Mouse (Mus musculus) spleen, adult 2 months (tissue): ENCODE data around the gene Sf3b6.

Experiments used
- CTCF ChIP-seq: fragments of 200-500 bp; IDR thresholded peaks from 2 replicates; pipeline ENCODE4 v1.5.1; 2011; ENCODE audit warnings: mild to moderate bottlenecking, inconsistent platforms; ENCODE audit not compliant: insufficient read depth, insufficient read length, insufficient replicate concordance; ENCODE audit errors: extremely low read depth
- POLR2A ChIP-seq: fragments of 200-500 bp; IDR thresholded peaks from 2 replicates; pipeline ENCODE4 v1.6.1; 2011; ENCODE audit warnings: low read depth, low read length, inconsistent platforms

DNA sequence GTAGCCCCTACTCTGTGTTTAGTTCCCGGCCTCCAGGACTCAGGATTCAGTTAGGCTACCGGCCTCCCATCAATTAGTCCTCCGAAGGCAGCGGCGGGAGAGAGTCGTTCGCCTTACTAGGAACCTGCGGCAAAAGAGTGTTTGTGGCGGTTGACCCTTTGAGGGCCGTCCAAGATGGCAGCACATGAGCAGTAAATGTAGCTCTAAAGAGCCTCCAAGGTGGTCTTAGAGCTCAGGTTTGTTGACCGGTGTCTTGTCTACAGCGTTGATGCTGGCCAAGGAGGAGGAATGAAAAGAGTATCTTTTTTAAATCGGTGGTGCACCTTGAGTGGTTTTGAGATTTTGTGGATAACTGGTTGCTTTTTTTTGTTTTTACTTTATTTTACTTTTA, 48.0 kb upstream of the Sf3b6 start:
- no peak for TF ChIP-seq CTCF
- TF ChIP-seq POLR2A = no peak
